Mouse (Mus musculus): Measurements from ENCODE around the gene Gm26566. TPM values are rescaled to one million over a fixed set of nuclear protein-coding genes. Genes with fewer than 3 reads are reported as not detected.
A peak's percentile ranks its signal among the peaks of the same experiment; 100 is the strongest.
"Not testable (repeated sequence)": the region's sequence is repeated elsewhere in the genome, so short reads cannot be mapped to it uniquely, and the experiment has no call there.

Gene Gm26566
- total and polyA plus RNA-seq, 2 experiments from 2014 or later, result 0.71 to 1.3 TPM

- peak overlapping the region; percentile 20; the same call in 1 of the 2 replicates for H3K4me3 ChIP-seq (ENCODE audit: low read depth, low read length)
- H3K4me1 ChIP-seq (ENCODE audit: insufficient read depth, low read length); H3K27ac ChIP-seq (ENCODE audit: low read depth, low read length); ATAC-seq (ENCODE audit: low FRiP score); H3K36me3 ChIP-seq (ENCODE audit: insufficient read depth, low read length); H3K27me3 ChIP-seq (ENCODE audit: insufficient read depth, low read length); H3K9me3 ChIP-seq (ENCODE audit: low read length); H3K9ac ChIP-seq (replicated peaks; ENCODE audit: low read length, poor library complexity, severe bottlenecking): not testable (repeated sequence)
- peak; percentile 67 for TF ChIP-seq CTCF (IDR thresholded peaks at IDR 0.05)
- H3K4me2 ChIP-seq (ENCODE audit: low read depth, low read length, poor library complexity, severe bottlenecking), result peak overlapping the region; percentile 42
- WGBS, result under 1% methylated on average over 26 of the region's 28 CpGs
- peak; percentile 82 for DNase-seq (ENCODE audit: low spot score)
Measured at GRCm38 (mm10) chr4:88760431-88760830, 38.8 kb downstream of the Gm26566 start.

GRCm38 (mm10) chr4:88761776-88762175 lies 40.2 kb downstream of the Gm26566 start:
- not testable (repeated sequence) for H3K36me3 ChIP-seq (ENCODE audit: insufficient read depth, low read length); H3K4me3 ChIP-seq (ENCODE audit: low read depth, low read length); H3K27me3 ChIP-seq (ENCODE audit: insufficient read depth, low read length); H3K9me3 ChIP-seq (ENCODE audit: low read length); H3K9ac ChIP-seq (replicated peaks; ENCODE audit: low read length, poor library complexity, severe bottlenecking); H3K27ac ChIP-seq (ENCODE audit: low read depth, low read length); H3K4me1 ChIP-seq (ENCODE audit: insufficient read depth, low read length); ATAC-seq (ENCODE audit: low FRiP score); H3K4me2 ChIP-seq (ENCODE audit: low read depth, low read length, poor library complexity, severe bottlenecking); DNase-seq (ENCODE audit: low spot score)
- WGBS, result 72% methylated on average over 6 of the region's 8 CpGs

- H3K9me3 ChIP-seq (ENCODE audit: low read length); ATAC-seq (ENCODE audit: low FRiP score); H3K4me2 ChIP-seq (ENCODE audit: low read depth, low read length, poor library complexity, severe bottlenecking); H3K27me3 ChIP-seq (ENCODE audit: insufficient read depth, low read length); H3K9ac ChIP-seq (replicated peaks; ENCODE audit: low read length, poor library complexity, severe bottlenecking); H3K27ac ChIP-seq (ENCODE audit: low read depth, low read length); DNase-seq (ENCODE audit: low spot score); H3K4me1 ChIP-seq (ENCODE audit: insufficient read depth, low read length); H3K4me3 ChIP-seq (ENCODE audit: low read depth, low read length); H3K36me3 ChIP-seq (ENCODE audit: insufficient read depth, low read length): not testable (repeated sequence)
- 60% methylated on average over 8 of the region's 9 CpGs for WGBS
Measured at GRCm38 (mm10) chr4:88762341-88762740, 40.7 kb downstream of the Gm26566 start.

GRCm38 (mm10) chr4:88763384-88764018 lies 41.9 kb downstream of the Gm26566 start:
- H3K9me3 ChIP-seq (ENCODE audit: low read length); H3K27me3 ChIP-seq (ENCODE audit: insufficient read depth, low read length); ATAC-seq (ENCODE audit: low FRiP score); H3K9ac ChIP-seq (replicated peaks; ENCODE audit: low read length, poor library complexity, severe bottlenecking); H3K36me3 ChIP-seq (ENCODE audit: insufficient read depth, low read length); H3K4me1 ChIP-seq (ENCODE audit: insufficient read depth, low read length); H3K27ac ChIP-seq (ENCODE audit: low read depth, low read length): not testable (repeated sequence)
- DNase-seq (ENCODE audit: low spot score), result peak; percentile 76
- peak; percentile 65 for TF ChIP-seq CTCF (IDR thresholded peaks at IDR 0.05)
- Histone ChIP-seq H3K4me2 (ENCODE audit: low read depth, low read length, poor library complexity, severe bottlenecking) (peak overlapping the region; percentile 46), H3K4me3 (ENCODE audit: low read depth, low read length) (peak overlapping the region; percentile 26)
- 3% methylated on average over 29 of the region's 42 CpGs for WGBS

Other genes starting within 250 kb of the Gm26566 start
Only the 30 nearest of the 32 such genes appear.
- not detected in 2 replicates for gene Ifna14, start 150.0 kb upstream of the Gm26566 start, total RNA-seq (2014; rRNA removed)
- gene Ifna14, start 150.0 kb upstream of the Gm26566 start, polyA plus RNA-seq (2015; fragmentation: Nextera tagmentation; extraction: Ambion mirVana), result not detected in 2 replicates
- not detected in 2 replicates for gene Ifna9, start 129.4 kb upstream of the Gm26566 start, total RNA-seq (2014; rRNA removed)
- gene Ifna9, start 129.4 kb upstream of the Gm26566 start, polyA plus RNA-seq (2015; fragmentation: Nextera tagmentation; extraction: Ambion mirVana), result not detected in 2 replicates
- gene Ifna12, start 118.4 kb upstream of the Gm26566 start, total RNA-seq (2014; rRNA removed), result not detected in 2 replicates
- gene Ifna12, start 118.4 kb upstream of the Gm26566 start, polyA plus RNA-seq (2015; fragmentation: Nextera tagmentation; extraction: Ambion mirVana), result not detected in 2 replicates
- gene C87499, start 87.4 kb upstream of the Gm26566 start, total RNA-seq (2014; rRNA removed), result not detected in 2 replicates
- gene C87499, start 87.4 kb upstream of the Gm26566 start, polyA plus RNA-seq (2015; fragmentation: Nextera tagmentation; extraction: Ambion mirVana), result not detected in 2 replicates
- not detected in 2 replicates for gene Ifna13, start 77.3 kb upstream of the Gm26566 start, total RNA-seq (2014; rRNA removed)
- gene Ifna13, start 77.3 kb upstream of the Gm26566 start, polyA plus RNA-seq (2015; fragmentation: Nextera tagmentation; extraction: Ambion mirVana), result not detected in 2 replicates
- gene Ifna16, start 44.9 kb upstream of the Gm26566 start, total RNA-seq (2014; rRNA removed), result not detected in 2 replicates
- not detected in 2 replicates for gene Ifna16, start 44.9 kb upstream of the Gm26566 start, polyA plus RNA-seq (2015; fragmentation: Nextera tagmentation; extraction: Ambion mirVana)
- not detected in 2 replicates for gene Ifna2, start 37.9 kb upstream of the Gm26566 start, total RNA-seq (2014; rRNA removed)
- not detected in 2 replicates for gene Ifna2, start 37.9 kb upstream of the Gm26566 start, polyA plus RNA-seq (2015; fragmentation: Nextera tagmentation; extraction: Ambion mirVana)
- gene Ifnab, start 30.4 kb upstream of the Gm26566 start, total RNA-seq (2014; rRNA removed), result not detected in 2 replicates
- gene Ifnab, start 30.4 kb upstream of the Gm26566 start, polyA plus RNA-seq (2015; fragmentation: Nextera tagmentation; extraction: Ambion mirVana), result not detected in 2 replicates
- gene Klhl9, start 660 bp downstream of the Gm26566 start, total RNA-seq (2014; rRNA removed), result 148 and 172 TPM in 2 replicates
- gene Klhl9, start 660 bp downstream of the Gm26566 start, polyA plus RNA-seq (2015; fragmentation: Nextera tagmentation; extraction: Ambion mirVana), result 77.6 and 82.5 TPM in 2 replicates
- gene Gm13271, start 33.1 kb downstream of the Gm26566 start, total RNA-seq (2014; rRNA removed), result not detected in 2 replicates
- not detected in 2 replicates for gene Gm13271, start 33.1 kb downstream of the Gm26566 start, polyA plus RNA-seq (2015; fragmentation: Nextera tagmentation; extraction: Ambion mirVana)
- gene Gm13283, start 38.3 kb downstream of the Gm26566 start, total RNA-seq (2014; rRNA removed), result not detected in 2 replicates
- gene Gm13283, start 38.3 kb downstream of the Gm26566 start, polyA plus RNA-seq (2015; fragmentation: Nextera tagmentation; extraction: Ambion mirVana), result not detected in 2 replicates
- not detected in 2 replicates for gene Gm13290, start 52.0 kb downstream of the Gm26566 start, total RNA-seq (2014; rRNA removed)
- not detected in 2 replicates for gene Gm13290, start 52.0 kb downstream of the Gm26566 start, polyA plus RNA-seq (2015; fragmentation: Nextera tagmentation; extraction: Ambion mirVana)
- gene Gm13289, start 55.1 kb downstream of the Gm26566 start, total RNA-seq (2014; rRNA removed), result not detected in 2 replicates
- gene Gm13289, start 55.1 kb downstream of the Gm26566 start, polyA plus RNA-seq (2015; fragmentation: Nextera tagmentation; extraction: Ambion mirVana), result not detected in 2 replicates
- gene Gm13272, start 58.0 kb downstream of the Gm26566 start, total RNA-seq (2014; rRNA removed), result not detected in 2 replicates
- gene Gm13272, start 58.0 kb downstream of the Gm26566 start, polyA plus RNA-seq (2015; fragmentation: Nextera tagmentation; extraction: Ambion mirVana), result not detected in 2 replicates
- gene Ifnz, start 60.3 kb downstream of the Gm26566 start, total RNA-seq (2014; rRNA removed), result not detected in 2 replicates
- gene Ifnz, start 60.3 kb downstream of the Gm26566 start, polyA plus RNA-seq (2015; fragmentation: Nextera tagmentation; extraction: Ambion mirVana), result not detected in 2 replicates
- gene Gm13276, start 63.9 kb downstream of the Gm26566 start, total RNA-seq (2014; rRNA removed), result not detected in 2 replicates
- gene Gm13276, start 63.9 kb downstream of the Gm26566 start, polyA plus RNA-seq (2015; fragmentation: Nextera tagmentation; extraction: Ambion mirVana), result not detected in 2 replicates
- gene Gm13277, start 66.8 kb downstream of the Gm26566 start, total RNA-seq (2014; rRNA removed), result not detected in 2 replicates
- not detected in 2 replicates for gene Gm13277, start 66.8 kb downstream of the Gm26566 start, polyA plus RNA-seq (2015; fragmentation: Nextera tagmentation; extraction: Ambion mirVana)
- not detected in 2 replicates for gene Gm13278, start 69.7 kb downstream of the Gm26566 start, total RNA-seq (2014; rRNA removed)
- not detected in 2 replicates for gene Gm13278, start 69.7 kb downstream of the Gm26566 start, polyA plus RNA-seq (2015; fragmentation: Nextera tagmentation; extraction: Ambion mirVana)
- not detected in 2 replicates for gene Gm13275, start 72.7 kb downstream of the Gm26566 start, total RNA-seq (2014; rRNA removed)
- not detected in 2 replicates for gene Gm13275, start 72.7 kb downstream of the Gm26566 start, polyA plus RNA-seq (2015; fragmentation: Nextera tagmentation; extraction: Ambion mirVana)
- not detected in 2 replicates for gene Gm13279, start 75.6 kb downstream of the Gm26566 start, total RNA-seq (2014; rRNA removed)
- not detected in 2 replicates for gene Gm13279, start 75.6 kb downstream of the Gm26566 start, polyA plus RNA-seq (2015; fragmentation: Nextera tagmentation; extraction: Ambion mirVana)
- not detected in 2 replicates for gene Gm13285, start 77.9 kb downstream of the Gm26566 start, total RNA-seq (2014; rRNA removed)
- not detected in 2 replicates for gene Gm13285, start 77.9 kb downstream of the Gm26566 start, polyA plus RNA-seq (2015; fragmentation: Nextera tagmentation; extraction: Ambion mirVana)
- gene Gm13287, start 81.4 kb downstream of the Gm26566 start, total RNA-seq (2014; rRNA removed), result not detected in 2 replicates
- not detected in 2 replicates for gene Gm13287, start 81.4 kb downstream of the Gm26566 start, polyA plus RNA-seq (2015; fragmentation: Nextera tagmentation; extraction: Ambion mirVana)
- not detected in 2 replicates for gene Gm13288, start 83.7 kb downstream of the Gm26566 start, total RNA-seq (2014; rRNA removed)
- not detected in 2 replicates for gene Gm13288, start 83.7 kb downstream of the Gm26566 start, polyA plus RNA-seq (2015; fragmentation: Nextera tagmentation; extraction: Ambion mirVana)
- gene Ifna7, start 94.4 kb downstream of the Gm26566 start, total RNA-seq (2014; rRNA removed), result not detected in 2 replicates
- not detected in 2 replicates for gene Ifna7, start 94.4 kb downstream of the Gm26566 start, polyA plus RNA-seq (2015; fragmentation: Nextera tagmentation; extraction: Ambion mirVana)
- not detected in 2 replicates for gene Ifna11, start 98.2 kb downstream of the Gm26566 start, total RNA-seq (2014; rRNA removed)
- gene Ifna11, start 98.2 kb downstream of the Gm26566 start, polyA plus RNA-seq (2015; fragmentation: Nextera tagmentation; extraction: Ambion mirVana), result not detected in 2 replicates
- gene Ifna6, start 105.6 kb downstream of the Gm26566 start, total RNA-seq (2014; rRNA removed), result not detected in 2 replicates
- gene Ifna6, start 105.6 kb downstream of the Gm26566 start, polyA plus RNA-seq (2015; fragmentation: Nextera tagmentation; extraction: Ambion mirVana), result not detected in 2 replicates
- not detected in 2 replicates for gene Ifna5, start 113.7 kb downstream of the Gm26566 start, total RNA-seq (2014; rRNA removed)
- gene Ifna5, start 113.7 kb downstream of the Gm26566 start, polyA plus RNA-seq (2015; fragmentation: Nextera tagmentation; extraction: Ambion mirVana), result not detected in 2 replicates
- gene Ifna4, start 120.1 kb downstream of the Gm26566 start, total RNA-seq (2014; rRNA removed), result not detected in 2 replicates
- gene Ifna4, start 120.1 kb downstream of the Gm26566 start, polyA plus RNA-seq (2015; fragmentation: Nextera tagmentation; extraction: Ambion mirVana), result not detected in 2 replicates
- gene Ifna1, start 128.3 kb downstream of the Gm26566 start, total RNA-seq (2014; rRNA removed), result not detected in 2 replicates
- not detected in 2 replicates for gene Ifna1, start 128.3 kb downstream of the Gm26566 start, polyA plus RNA-seq (2015; fragmentation: Nextera tagmentation; extraction: Ambion mirVana)
- not detected in 2 replicates for gene Ifne, start 158.4 kb downstream of the Gm26566 start, total RNA-seq (2014; rRNA removed)
- not detected in 2 replicates for gene Ifne, start 158.4 kb downstream of the Gm26566 start, polyA plus RNA-seq (2015; fragmentation: Nextera tagmentation; extraction: Ambion mirVana)